Mouse (Mus musculus) limb, embryonic 10.5 days (tissue): ENCODE measurements around the gene Stambpl1. TPM values are rescaled to one million over a fixed set of nuclear protein-coding genes. Genes with fewer than 3 reads are reported as not detected.

Source experiments
- DNase-seq: peaks from one replicate; pipeline ENCODE4 v3.0.0-alpha.2; 2017; ENCODE audit warnings: low spot score
- H3K27ac ChIP-seq: fragments of 300-500 bp; sonication (generic); 2 replicates; pipeline ENCODE4 v1.5.1; 2016; ENCODE audit warnings: mild to moderate bottlenecking
- H3K27me3 ChIP-seq: fragments of 300-500 bp; sonication (generic); 2 replicates; pipeline ENCODE4 v1.6.1; 2016; ENCODE audit warnings: low read depth, mild to moderate bottlenecking; ENCODE audit not compliant: poor library complexity, severe bottlenecking
- H3K36me3 ChIP-seq: fragments of 300-500 bp; sonication (generic); 2 replicates; pipeline ENCODE4 v1.6.1; 2016; ENCODE audit warnings: mild to moderate bottlenecking, moderate library complexity
- H3K4me1 ChIP-seq: fragments of 300-500 bp; sonication (generic); 2 replicates; pipeline ENCODE4 v1.6.1; 2016
- H3K4me3 ChIP-seq: fragments of 300-500 bp; sonication (generic); 2 replicates; pipeline ENCODE4 v1.5.1; 2016; ENCODE audit warnings: mild to moderate bottlenecking, moderate library complexity
- H3K9me3 ChIP-seq: fragments of 300-500 bp; sonication (generic); replicated peaks from 2 replicates; pipeline ENCODE4 v1.6.1; 2016; ENCODE audit warnings: mild to moderate bottlenecking
- WGBS: fragments of 180-500 bp; shearing (Covaris S2); methylation state at CpG from one replicate; pipeline ENCODE4 v1.1.7; 2016; 5-methylcytosine and 5-hydroxymethylcytosine counted together
- polyA plus RNA-seq: library from polyadenylated mRNA; unstranded; fragments of >200 nt; fragmentation: Nextera tagmentation; extraction: Ambion mirVana; gene quantifications from 2 replicates; pipeline ENCODE4 v1.2.1, GENCODE M21; 2016

Gene Stambpl1
- polyA plus RNA-seq, 1 experiment from 2014 or later: 13.8 TPM

- H3K4me3 ChIP-seq: no peak overlapping the region
- no peaks in the 10 kb centered on the region for H3K9me3 ChIP-seq
- H3K27ac ChIP-seq: no peak overlapping the region
- no peaks in the 10 kb centered on the region for H3K36me3 ChIP-seq
- peaks cover 12% of the 10 kb centered on the region for H3K4me1 ChIP-seq
- DNase-seq: no peak
- H3K27me3 ChIP-seq: no peaks in the 10 kb centered on the region
- 87% methylated on average over 2 of the region's 2 CpGs for WGBS
Observed at GRCm38 (mm10) chr19:34180316-34180715, 11.7 kb upstream of the Stambpl1 start.

GRCm38 (mm10) chr19:34181234-34181633, 10.8 kb upstream of the Stambpl1 start:
- Histone ChIP-seq H3K4me3 (no peak overlapping the region), H3K36me3 (no peaks in the 10 kb centered on the region), H3K4me1 (peaks cover 8% of the 10 kb centered on the region), H3K27ac (no peak overlapping the region), H3K27me3 (no peaks in the 10 kb centered on the region), H3K9me3 (no peaks in the 10 kb centered on the region)
- DNase-seq: no peak
- whole genome bisulfite sequencing: 89% methylated on average over 3 of the region's 3 CpGs

GRCm38 (mm10) chr19:34182490-34182889, 9.5 kb upstream of the Stambpl1 start:
- H3K4me1 ChIP-seq: no peaks in the 10 kb centered on the region
- 77% methylated on average over 5 of the region's 5 CpGs for WGBS
- DNase-seq: no peak
- H3K27me3 ChIP-seq: no peaks in the 10 kb centered on the region
- H3K27ac ChIP-seq: no peak overlapping the region
- H3K4me3 ChIP-seq: no peak overlapping the region
- H3K9me3 ChIP-seq: no peaks in the 10 kb centered on the region
- no peaks in the 10 kb centered on the region for H3K36me3 ChIP-seq

GRCm38 (mm10) chr19:34186845-34187244, 5.2 kb upstream of the Stambpl1 start:
- H3K9me3 ChIP-seq: no peaks in the 10 kb centered on the region
- no peaks in the 10 kb centered on the region for H3K36me3 ChIP-seq
- H3K27ac ChIP-seq: no peak overlapping the region
- no peak overlapping the region for H3K4me3 ChIP-seq
- H3K4me1 ChIP-seq: peaks cover 5% of the 10 kb centered on the region
- no peak for DNase-seq
- H3K27me3 ChIP-seq: 0 out of 2 replicates have a peak, but pooled peaks cover 8% of the 10 kb centered on the region
- WGBS: 89% methylated on average over 4 of the region's 4 CpGs

- H3K27ac ChIP-seq: peak overlapping the region; percentile 90
- no peak for DNase-seq
Observed at GRCm38 (mm10) chr19:34191645-34192007, 403 bp upstream of the Stambpl1 start.

GRCm38 (mm10) chr19:34193149-34193548, 1.1 kb downstream of the Stambpl1 start:
- 7% methylated on average over 9 of the region's 9 CpGs for WGBS
- H3K27ac ChIP-seq: peak overlapping the region; percentile 44
- no peaks in the 10 kb centered on the region for H3K9me3 ChIP-seq
- no peaks in the 10 kb centered on the region for H3K36me3 ChIP-seq
- no peak for DNase-seq
- peak overlapping the region; percentile 80 for H3K4me3 ChIP-seq
- H3K27me3 ChIP-seq: 0 out of 2 replicates have a peak, but pooled peaks cover 8% of the 10 kb centered on the region
- peaks cover 53% of the 10 kb centered on the region for H3K4me1 ChIP-seq

More at GRCm38 (mm10) chr19:34191645-34192007, 403 bp upstream of the Stambpl1 start:
- H3K27me3 ChIP-seq: 0 out of 2 replicates have a peak, but pooled peaks cover 8% of the 10 kb centered on the region
- no peaks in the 10 kb centered on the region for H3K9me3 ChIP-seq
- peak overlapping the region; percentile 80 for H3K4me3 ChIP-seq
- H3K4me1 ChIP-seq: peaks cover 48% of the 10 kb centered on the region
- H3K36me3 ChIP-seq: no peaks in the 10 kb centered on the region
- 24% methylated on average over 10 of the region's 10 CpGs for WGBS

- no peak for DNase-seq
- 0 out of 2 replicates have a peak, but pooled peaks cover 8% of the 10 kb centered on the region for H3K27me3 ChIP-seq
- H3K9me3 ChIP-seq: no peaks in the 10 kb centered on the region
- H3K4me1 ChIP-seq: peaks cover 57% of the 10 kb centered on the region
- H3K36me3 ChIP-seq: no peaks in the 10 kb centered on the region
- peak overlapping the region; percentile 80 for H3K4me3 ChIP-seq
- whole genome bisulfite sequencing: 48% methylated on average over 9 of the region's 9 CpGs
- H3K27ac ChIP-seq: peak overlapping the region; percentile 44
Observed at GRCm38 (mm10) chr19:34193683-34194082, 1.7 kb downstream of the Stambpl1 start.

GRCm38 (mm10) chr19:34194132-34194745, 2.2 kb downstream of the Stambpl1 start:
- no peaks in the 10 kb centered on the region for H3K36me3 ChIP-seq
- H3K4me3 ChIP-seq: peak overlapping the region; percentile 80
- 0 out of 2 replicates have a peak, but pooled peaks cover 8% of the 10 kb centered on the region for H3K27me3 ChIP-seq
- H3K4me1 ChIP-seq: peaks cover 62% of the 10 kb centered on the region
- 85% methylated on average over 6 of the region's 6 CpGs for WGBS
- H3K9me3 ChIP-seq: no peaks in the 10 kb centered on the region
- no peak for DNase-seq
- H3K27ac ChIP-seq: peak overlapping the region; percentile 50

GRCm38 (mm10) chr19:34195031-34195430, 3.0 kb downstream of the Stambpl1 start:
- no peak for DNase-seq
- Histone ChIP-seq H3K9me3 (no peaks in the 10 kb centered on the region), H3K4me3 (no peak overlapping the region), H3K36me3 (no peaks in the 10 kb centered on the region), H3K27me3 (0 out of 2 replicates have a peak, but pooled peaks cover 8% of the 10 kb centered on the region), H3K4me1 (peaks cover 68% of the 10 kb centered on the region), H3K27ac (0 out of 2 replicates have a peak overlapping the region, but pooled peaks have one; percentile 50)
- 39% methylated on average over 2 of the region's 2 CpGs for WGBS

- WGBS: 100% methylated on average over 1 of the region's 1 CpGs
- no peaks in the 10 kb centered on the region for H3K36me3 ChIP-seq
- DNase-seq: no peak
- no peaks in the 10 kb centered on the region for H3K27me3 ChIP-seq
- H3K4me3 ChIP-seq: no peak overlapping the region
- peaks cover 52% of the 10 kb centered on the region for H3K4me1 ChIP-seq
- H3K27ac ChIP-seq: no peak overlapping the region
- no peaks in the 10 kb centered on the region for H3K9me3 ChIP-seq
Observed at GRCm38 (mm10) chr19:34198066-34198465, 6.0 kb downstream of the Stambpl1 start.

- WGBS: 79% methylated on average over 4 of the region's 4 CpGs
- DNase-seq: no peak
- Histone ChIP-seq H3K27ac (no peak overlapping the region), H3K4me1 (peaks cover 44% of the 10 kb centered on the region), H3K36me3 (no peaks in the 10 kb centered on the region), H3K4me3 (no peak overlapping the region), H3K9me3 (no peaks in the 10 kb centered on the region), H3K27me3 (no peaks in the 10 kb centered on the region)
Observed at GRCm38 (mm10) chr19:34198901-34199300, 6.9 kb downstream of the Stambpl1 start.

- DNase-seq: no peak
- H3K36me3 ChIP-seq: no peaks in the 10 kb centered on the region
- H3K27me3 ChIP-seq: no peaks in the 10 kb centered on the region
- H3K9me3 ChIP-seq: no peaks in the 10 kb centered on the region
- no peak overlapping the region for H3K27ac ChIP-seq
- no peak overlapping the region for H3K4me3 ChIP-seq
- WGBS: 37% methylated on average over 2 of the region's 2 CpGs
- peaks cover 38% of the 10 kb centered on the region for H3K4me1 ChIP-seq
Observed at GRCm38 (mm10) chr19:34199488-34199887, 7.5 kb downstream of the Stambpl1 start.

GRCm38 (mm10) chr19:34202668-34203067, 10.6 kb downstream of the Stambpl1 start:
- Histone ChIP-seq H3K4me1 (peaks cover 19% of the 10 kb centered on the region), H3K27ac (no peak overlapping the region), H3K9me3 (no peaks in the 10 kb centered on the region), H3K27me3 (no peaks in the 10 kb centered on the region), H3K4me3 (no peak overlapping the region), H3K36me3 (no peaks in the 10 kb centered on the region)
- 84% methylated on average over 2 of the region's 2 CpGs for WGBS
- DNase-seq: no peak
